Mouse (Mus musculus): ENCODE data around the gene Mynn. TPM values are rescaled to one million over a fixed set of nuclear protein-coding genes. Genes with fewer than 3 reads are reported as not detected.

Mynn gene
- 5.4 and 7.4 TPM in 2 replicates for polyA plus RNA-seq (2012; rRNA removed)

DNA sequence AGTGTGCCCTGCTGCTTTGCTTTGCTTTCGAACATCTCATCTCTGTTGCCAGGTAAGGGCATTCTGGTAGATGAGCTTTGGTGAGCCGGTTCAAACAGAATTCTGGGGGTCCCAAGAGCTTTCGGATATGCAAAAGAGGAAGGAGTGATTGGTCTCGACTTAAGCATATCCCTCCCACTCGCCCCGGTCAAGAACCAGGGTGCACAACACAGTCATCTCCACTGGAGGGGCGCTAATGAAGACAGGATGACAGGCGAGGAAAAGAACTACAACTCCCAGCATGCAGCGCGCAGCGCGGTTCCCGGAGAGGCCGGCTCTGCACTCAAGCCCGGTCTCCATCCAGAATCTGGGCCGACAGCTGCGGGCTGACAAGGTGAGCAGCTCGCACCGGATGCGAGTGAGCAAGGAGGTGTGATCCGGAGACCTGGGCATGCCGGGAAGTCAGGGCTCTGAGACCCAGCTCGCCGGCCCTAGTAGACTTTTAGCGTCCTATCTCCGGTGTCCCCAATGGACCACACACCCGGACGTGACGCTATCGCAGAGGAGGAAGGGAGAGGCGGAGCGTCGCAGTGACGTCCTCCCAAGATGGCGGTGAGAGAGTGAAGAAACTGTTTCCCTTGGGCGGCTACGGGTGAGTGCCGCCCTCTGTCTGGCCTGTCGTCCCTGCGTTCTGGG is at the start of gene Mynn:
TSS of gene Mynn (plus strand) at position 1 of the 675 bp plus-strand sequence.

DNA sequence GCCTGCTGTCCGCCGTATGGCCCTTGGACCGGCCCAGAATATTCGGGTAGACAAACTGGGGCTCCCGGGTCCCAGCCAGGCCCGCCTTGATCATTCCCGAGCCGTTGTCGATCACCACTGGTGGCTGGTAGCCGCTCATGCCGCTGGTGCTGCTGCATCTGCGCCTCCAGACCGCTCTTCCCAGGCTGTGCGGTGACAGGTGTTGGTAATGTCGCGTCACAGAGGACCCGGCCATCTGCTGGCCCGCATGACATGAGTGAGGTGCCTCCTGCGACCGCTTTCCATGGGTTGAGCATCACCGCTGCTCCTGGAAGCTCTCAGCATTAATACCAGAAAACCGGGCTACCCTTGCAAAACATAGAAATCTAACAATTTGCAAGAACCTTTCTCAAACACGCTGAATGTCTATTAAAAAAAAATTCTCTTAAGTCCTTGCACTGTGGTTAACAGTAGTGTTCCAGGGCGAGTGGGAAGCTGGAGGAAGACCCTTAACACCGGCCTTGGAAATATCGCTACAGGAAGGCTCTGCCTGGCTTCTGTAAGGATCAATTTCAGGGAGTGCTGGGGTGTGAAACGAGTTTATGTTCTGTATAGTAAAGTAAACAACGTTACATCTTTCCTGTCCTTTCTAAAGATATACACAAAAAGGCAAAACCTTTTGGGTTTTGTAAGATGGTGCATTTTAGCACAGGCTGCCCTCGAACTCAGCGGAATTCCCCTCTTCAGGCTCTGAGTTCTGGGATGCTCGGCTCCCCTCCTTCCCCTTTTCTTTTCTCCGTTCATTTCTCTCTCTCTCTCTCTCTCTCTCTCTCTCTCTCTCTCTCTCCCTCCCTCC is 1.9 kb upstream of the Mynn start, which contains the start of gene Actrt3:
TSS of gene Actrt3 (minus strand) at position 229 of the 835 bp plus-strand sequence.

DNA sequence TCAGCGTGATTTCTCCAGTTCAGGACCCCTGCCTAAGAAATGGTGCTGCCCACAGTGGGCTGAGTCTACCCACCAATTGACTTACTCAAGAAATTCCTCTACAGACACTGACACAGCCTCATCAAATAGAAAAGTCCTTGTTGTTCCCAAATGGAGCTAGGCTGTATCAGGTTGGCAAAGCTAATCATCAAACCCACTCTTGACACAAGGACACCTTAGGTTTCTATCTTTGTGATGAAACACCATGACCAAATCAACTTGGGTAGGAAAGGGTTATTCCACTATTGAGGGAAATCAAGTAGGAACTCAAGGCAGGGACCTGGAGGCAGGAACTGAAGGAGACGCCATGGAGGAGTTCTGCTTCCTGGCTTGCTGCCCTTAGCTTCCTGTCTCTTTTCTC is 42.3 kb downstream of the Mynn start, which contains the start of gene Lrriq4:
TSS of gene Lrriq4 (plus strand) at position 301 of the 400 bp plus-strand sequence.

DNA sequence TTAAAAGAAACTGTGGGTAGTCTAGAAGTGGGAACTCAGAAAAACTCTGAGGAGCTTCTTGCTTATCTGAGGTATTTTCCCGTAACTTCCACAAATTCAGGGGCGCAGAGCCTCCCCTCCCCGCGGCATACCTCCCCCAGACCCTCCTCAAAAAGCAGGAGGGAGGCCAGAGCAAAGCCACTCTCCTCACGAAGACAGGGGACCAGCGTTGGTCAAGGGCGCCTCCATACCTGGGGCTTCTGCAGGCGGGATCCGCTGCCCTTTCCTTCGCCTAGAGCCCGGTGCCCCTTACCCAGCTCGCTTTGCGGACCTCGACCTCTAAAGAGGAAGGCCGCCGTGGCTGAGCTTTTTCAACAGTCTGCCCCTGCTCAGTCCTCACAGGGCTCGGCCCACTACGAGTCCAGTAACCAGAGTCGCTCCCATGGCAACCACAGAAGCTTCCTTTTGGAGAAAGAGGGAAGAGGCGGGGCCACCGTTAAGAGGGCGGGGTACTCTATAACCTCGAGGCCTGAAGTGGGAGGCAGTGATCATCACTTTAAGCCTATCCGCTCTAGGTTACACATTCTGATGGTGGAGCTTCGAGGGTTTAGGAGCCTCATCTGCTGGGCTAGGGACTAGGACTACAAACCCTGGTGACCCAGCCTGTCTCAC is 45.7 kb downstream of the Mynn start, which contains the start of gene Lrrc34:
TSS of gene Lrrc34 (minus strand) at position 430 of the 651 bp plus-strand sequence.

Other genes starting within 250 kb of the Mynn start
- gene Mecom, start 54.1 kb upstream of the Mynn start, polyA plus RNA-seq (2012; rRNA removed) = 4.8 and 6.2 TPM in 2 replicates
- not detected in 2 replicates for gene Actrt3, start 2.1 kb upstream of the Mynn start, polyA plus RNA-seq (2012; rRNA removed)
- 0.14 and 0.21 TPM in 2 replicates for gene Lrriq4, start 42.4 kb downstream of the Mynn start, polyA plus RNA-seq (2012; rRNA removed)
- gene Lrrc34, start 45.8 kb downstream of the Mynn start, polyA plus RNA-seq (2012; rRNA removed) = 0.09 and 0.10 TPM in 2 replicates
- 4.1 and 4.2 TPM in 2 replicates for gene Lrrc31, start 97.8 kb downstream of the Mynn start, polyA plus RNA-seq (2012; rRNA removed)
- gene Samd7, start 144.2 kb downstream of the Mynn start, polyA plus RNA-seq (2012; rRNA removed) = 0.07 and 0.09 TPM in 2 replicates
- 9.7 and 10.4 TPM in 2 replicates for gene Sec62, start 190.8 kb downstream of the Mynn start, polyA plus RNA-seq (2012; rRNA removed)

All from ovary, adult 2 months (tissue).